Mouse (Mus musculus) forebrain, embryonic 16.5 days (tissue): ENCODE results near the gene Traf3ip3. TPM values are rescaled to one million over a fixed set of nuclear protein-coding genes. Genes with fewer than 3 reads are reported as not detected.

Experiments
- ATAC-seq: fragments of 200-750 bp; cut with Nextera tagmentation; 2 replicates; pipeline ENCODE4 v1.8.0; 2017; ENCODE audit warnings: mild to moderate bottlenecking, moderate library complexity
- H3K27ac ChIP-seq: fragments of 300-500 bp; sonication (generic); 2 replicates; pipeline ENCODE4 v1.5.1; 2014; ENCODE audit warnings: low read length, control low read depth
- H3K27me3 ChIP-seq: fragments of 300-500 bp; sonication (generic); replicated peaks from 2 replicates; pipeline ENCODE4 v1.6.1; 2014; ENCODE audit warnings: low read length; ENCODE audit not compliant: control insufficient read depth, insufficient read depth
- H3K36me3 ChIP-seq: fragments of 300-500 bp; sonication (generic); 2 replicates; pipeline ENCODE4 v1.6.1; 2014; ENCODE audit not compliant: control insufficient read depth, insufficient read depth
- H3K4me1 ChIP-seq: fragments of 300-500 bp; sonication (generic); replicated peaks from 2 replicates; pipeline ENCODE4 v1.6.1; 2014; ENCODE audit warnings: low read length; ENCODE audit not compliant: control insufficient read depth, insufficient read depth
- H3K4me2 ChIP-seq: fragments of 300-500 bp; sonication (generic); 2 replicates; pipeline ENCODE4 v1.6.1; 2014; ENCODE audit warnings: mild to moderate bottlenecking, low read length, control low read depth
- H3K4me3 ChIP-seq: fragments of 300-500 bp; sonication (generic); replicated peaks from 2 replicates; pipeline ENCODE4 v1.5.1; 2014; ENCODE audit warnings: mild to moderate bottlenecking, low read length, control low read depth
- H3K9ac ChIP-seq: fragments of 300-500 bp; sonication (generic); replicated peaks from 2 replicates; pipeline ENCODE4 v1.6.1; 2014; ENCODE audit warnings: low read depth, low read length, control low read depth
- H3K9me3 ChIP-seq: fragments of 300-500 bp; sonication (generic); 2 replicates; pipeline ENCODE4 v1.6.1; 2016; ENCODE audit warnings: low read length; ENCODE audit not compliant: control insufficient read depth
- WGBS: fragments of 180-500 bp; shearing (Covaris S2); extraction: QIAGEN DNeasy Blood & Tissue Kit; methylation state at CpG from one replicate; pipeline ENCODE4 v1.1.7; 2014; 5-methylcytosine and 5-hydroxymethylcytosine counted together
- polyA plus RNA-seq: library from polyadenylated mRNA; unstranded; fragments of >200 nt; fragmentation: Nextera tagmentation; extraction: Ambion mirVana; gene quantifications from 2 replicates; pipeline ENCODE4 v1.2.1, GENCODE M21; 2015

The Traf3ip3 gene
- polyA plus RNA-seq, 1 experiment from 2014 or later, result 1.2 TPM

- 86% methylated on average over 8 of the region's 8 CpGs for WGBS
- Histone ChIP-seq H3K4me2 (no peak overlapping the region), H3K36me3 (no peaks in the 10 kb centered on the region), H3K9me3 (no peaks in the 10 kb centered on the region), H3K27ac (no peak overlapping the region), H3K27me3 (no peaks in the 10 kb centered on the region), H3K9ac (no peak overlapping the region), H3K4me1 (no peaks in the 10 kb centered on the region), H3K4me3 (no peak overlapping the region)
- no peak for ATAC-seq
These were observed 58.9 kb downstream of the Traf3ip3 start for GRCm38 (mm10) chr1:193142517-193143062.

- Histone ChIP-seq H3K4me2 (no peak overlapping the region), H3K4me1 (no peaks in the 10 kb centered on the region), H3K27me3 (no peaks in the 10 kb centered on the region), H3K27ac (no peak overlapping the region), H3K4me3 (no peak overlapping the region), H3K9ac (no peak overlapping the region), H3K36me3 (no peaks in the 10 kb centered on the region), H3K9me3 (no peaks in the 10 kb centered on the region)
- ATAC-seq, result no peak
- WGBS, result 78% methylated on average over 7 of the region's 7 CpGs
These were observed 60.4 kb downstream of the Traf3ip3 start for GRCm38 (mm10) chr1:193141118-193141517.

GRCm38 (mm10) chr1:193138669-193139068 is 62.8 kb downstream of the Traf3ip3 start:
- Histone ChIP-seq H3K27me3 (no peaks in the 10 kb centered on the region), H3K9me3 (no peaks in the 10 kb centered on the region), H3K36me3 (no peaks in the 10 kb centered on the region), H3K27ac (no peak overlapping the region), H3K9ac (no peak overlapping the region), H3K4me2 (no peak overlapping the region), H3K4me3 (no peak overlapping the region), H3K4me1 (no peaks in the 10 kb centered on the region)
- WGBS, result 47% methylated on average over 3 of the region's 3 CpGs
- no peak for ATAC-seq

- WGBS, result 45% methylated on average over 7 of the region's 7 CpGs
- Histone ChIP-seq H3K36me3 (no peaks in the 10 kb centered on the region), H3K9me3 (no peaks in the 10 kb centered on the region), H3K4me2 (no peak overlapping the region), H3K27me3 (no peaks in the 10 kb centered on the region), H3K4me1 (no peaks in the 10 kb centered on the region), H3K9ac (no peak overlapping the region), H3K27ac (no peak overlapping the region), H3K4me3 (no peak overlapping the region)
- ATAC-seq, result no peak
These were observed 63.4 kb downstream of the Traf3ip3 start for GRCm38 (mm10) chr1:193138087-193138486.

- Histone ChIP-seq H3K27me3 (no peaks in the 10 kb centered on the region), H3K4me1 (peaks cover 8% of the 10 kb centered on the region), H3K27ac (no peak overlapping the region), H3K36me3 (no peaks in the 10 kb centered on the region), H3K9me3 (no peaks in the 10 kb centered on the region), H3K4me2 (no peak overlapping the region), H3K4me3 (no peak overlapping the region), H3K9ac (no peak overlapping the region)
- ATAC-seq, result no peak
- WGBS, result 87% methylated on average over 1 of the region's 1 CpGs
These were observed 67.8 kb downstream of the Traf3ip3 start for GRCm38 (mm10) chr1:193133726-193134125.

GRCm38 (mm10) chr1:193132385-193132784 is 69.1 kb downstream of the Traf3ip3 start:
- ATAC-seq, result no peak

GRCm38 (mm10) chr1:193131311-193131948 is 70.1 kb downstream of the Traf3ip3 start:
- no peak overlapping the region for H3K4me3 ChIP-seq
- ATAC-seq, result no peak
- peaks cover 9% of the 10 kb centered on the region for H3K4me1 ChIP-seq
- no peaks in the 10 kb centered on the region for H3K9me3 ChIP-seq
- peaks cover 6% of the 10 kb centered on the region; the same call in 1 of the 2 replicates for H3K36me3 ChIP-seq
- no peak overlapping the region for H3K27ac ChIP-seq
- 89% methylated on average over 6 of the region's 6 CpGs for WGBS
- no peaks in the 10 kb centered on the region for H3K27me3 ChIP-seq
- no peak overlapping the region for H3K9ac ChIP-seq
- H3K4me2 ChIP-seq, result no peak overlapping the region

More at GRCm38 (mm10) chr1:193132385-193132784, 69.1 kb downstream of the Traf3ip3 start:
- peaks cover 9% of the 10 kb centered on the region for H3K4me1 ChIP-seq
- no peaks in the 10 kb centered on the region for H3K27me3 ChIP-seq
- no peak overlapping the region for H3K27ac ChIP-seq
- no peak overlapping the region for H3K4me3 ChIP-seq
- H3K9me3 ChIP-seq, result no peaks in the 10 kb centered on the region
- H3K9ac ChIP-seq, result no peak overlapping the region
- 0 out of 2 replicates have a peak, but pooled peaks cover 3% of the 10 kb centered on the region for H3K36me3 ChIP-seq
- no peak overlapping the region for H3K4me2 ChIP-seq

- Histone ChIP-seq H3K4me1 (peaks cover 9% of the 10 kb centered on the region), H3K4me2 (peak overlapping the region; percentile 65), H3K9ac (peak overlapping the region; percentile 61), H3K27me3 (no peaks in the 10 kb centered on the region), H3K36me3 (peaks cover 6% of the 10 kb centered on the region; the same call in 1 of the 2 replicates), H3K9me3 (no peaks in the 10 kb centered on the region), H3K27ac (peak overlapping the region; percentile 76), H3K4me3 (no peak overlapping the region; the same call in 1 of the 2 replicates)
- peak; percentile 22 for ATAC-seq
- 88% methylated on average over 8 of the region's 8 CpGs for WGBS
These were observed 70.7 kb downstream of the Traf3ip3 start for GRCm38 (mm10) chr1:193130839-193131238.

- peak overlapping the region; percentile 65 for H3K4me2 ChIP-seq
- peak overlapping the region; percentile 76 for H3K27ac ChIP-seq
- no peaks in the 10 kb centered on the region for H3K27me3 ChIP-seq
- H3K36me3 ChIP-seq, result peaks cover 6% of the 10 kb centered on the region; the same call in 1 of the 2 replicates
- 27% methylated on average over 11 of the region's 11 CpGs for WGBS
- no peaks in the 10 kb centered on the region for H3K9me3 ChIP-seq
- H3K4me3 ChIP-seq, result peak overlapping the region; percentile 100
- ATAC-seq, result peak; percentile 57
- H3K9ac ChIP-seq, result peak overlapping the region; percentile 61
- H3K4me1 ChIP-seq, result peaks cover 9% of the 10 kb centered on the region
These were observed 71.1 kb downstream of the Traf3ip3 start for GRCm38 (mm10) chr1:193130456-193130825.
